Mouse (Mus musculus) frontal cortex, postnatal 10 days (tissue): ENCODE measurements around the gene Sun1.
A peak's percentile ranks its signal among the peaks of the same experiment; 100 is the strongest.

Source experiments
- DNase-seq, 2 experiments: peaks; one replicate each; pipeline ENCODE4 v3.0.0; 2022; ENCODE audit warnings: low spot score in 2 of 2, mixed read lengths in 1 of 2

The Sun1 gene

DNA sequence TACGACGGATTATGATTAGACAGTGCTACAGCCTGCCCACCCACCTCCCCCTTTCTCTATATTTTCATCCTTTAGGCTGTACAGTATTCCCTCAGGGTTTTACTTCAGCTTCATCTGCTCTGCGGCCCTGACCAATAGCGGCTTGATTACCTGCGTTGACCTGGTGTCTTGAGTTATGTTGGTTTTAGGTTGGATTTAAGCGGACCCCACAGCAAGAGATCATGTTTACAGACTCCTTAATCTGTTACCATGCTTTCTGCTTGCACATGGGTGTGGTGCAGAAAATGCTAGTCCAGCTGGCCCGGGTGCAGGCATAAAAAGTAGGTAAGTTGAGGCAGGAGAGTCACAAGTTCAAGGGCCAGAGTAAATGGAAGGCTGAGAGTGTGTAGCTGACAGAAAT is 50.8 kb downstream of the Sun1 start:
- no peak for DNase-seq

DNA sequence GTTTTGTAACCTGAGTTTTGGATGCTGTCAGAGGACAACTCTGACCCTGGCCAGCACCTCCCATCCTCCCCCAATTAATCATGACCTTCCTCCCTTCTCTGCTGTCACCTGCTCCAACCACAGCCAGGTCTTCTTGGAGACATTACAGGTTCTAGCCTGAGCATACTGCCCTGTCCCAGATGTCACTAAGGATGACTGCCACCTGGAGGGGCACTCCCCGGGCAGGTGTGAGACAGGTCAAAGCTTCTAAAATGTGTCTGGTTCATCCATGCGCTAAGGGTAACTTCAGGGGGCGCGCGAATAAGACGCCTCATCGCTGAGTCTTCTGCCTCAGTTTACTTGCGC is 51.3 kb downstream of the Sun1 start:
- DNase-seq: no peak

DNA sequence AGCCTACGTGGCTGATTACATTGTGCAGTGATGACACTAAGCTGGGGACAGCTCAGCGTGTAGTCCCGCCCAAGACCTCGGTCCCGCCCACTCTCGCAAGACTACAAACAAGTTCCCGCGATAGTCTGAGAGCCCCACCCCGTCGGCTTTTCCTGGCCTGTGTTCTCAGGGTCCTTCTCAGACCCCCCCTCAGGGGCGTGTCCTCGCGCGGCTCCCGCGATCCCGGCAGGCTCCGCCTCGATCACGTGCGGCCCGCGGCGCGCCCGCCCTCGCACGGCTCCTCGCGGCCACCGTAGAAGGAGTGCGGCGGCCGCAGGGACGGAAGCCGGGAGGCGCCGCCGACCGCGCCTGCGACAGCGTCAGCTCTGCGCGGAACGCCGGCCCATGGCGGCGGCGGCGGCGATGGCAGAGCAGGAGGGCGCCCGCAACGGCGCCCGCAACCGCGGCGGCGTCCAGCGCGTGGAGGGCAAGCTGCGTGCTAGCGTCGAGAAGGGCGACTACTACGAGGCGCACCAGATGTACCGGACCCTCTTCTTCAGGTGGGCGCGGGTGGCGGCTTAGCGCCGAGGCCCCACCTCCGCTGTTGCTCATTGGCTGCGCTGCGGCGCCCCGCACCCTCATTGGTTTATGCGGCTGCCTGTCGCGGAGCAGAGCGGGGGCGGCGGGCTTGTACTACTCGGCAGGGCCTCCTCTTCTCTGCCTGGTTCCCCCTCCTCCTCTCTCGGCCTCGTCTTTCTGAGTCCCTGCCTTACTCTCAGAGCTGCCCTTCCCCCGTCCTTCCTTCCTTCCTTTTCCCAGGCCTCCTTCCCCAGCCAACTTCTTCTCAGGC is 51.9 kb downstream of the Sun1 start, which contains the start of gene Get4:
Get4 (plus strand) TSS at position 244 of the 829 bp plus-strand sequence.
- DNase-seq: peak; percentile 100

DNA sequence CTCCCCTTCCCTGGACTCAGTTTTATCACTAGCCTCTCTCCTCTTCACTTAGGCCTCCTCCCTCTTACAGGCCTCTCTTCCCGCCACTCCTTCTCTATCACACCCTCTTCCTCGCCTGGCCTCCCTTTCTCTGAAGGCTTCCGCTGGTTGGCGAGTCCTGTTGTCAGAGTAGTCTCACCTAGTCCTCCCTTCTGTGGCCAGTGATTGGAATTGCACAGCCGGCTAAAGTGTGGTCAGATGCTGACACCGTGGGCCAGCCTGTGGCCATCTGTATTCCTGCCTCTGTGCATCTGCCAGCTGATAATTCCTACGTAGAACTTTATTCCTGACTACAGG is 52.4 kb downstream of the Sun1 start:
- DNase-seq: no peak

DNA sequence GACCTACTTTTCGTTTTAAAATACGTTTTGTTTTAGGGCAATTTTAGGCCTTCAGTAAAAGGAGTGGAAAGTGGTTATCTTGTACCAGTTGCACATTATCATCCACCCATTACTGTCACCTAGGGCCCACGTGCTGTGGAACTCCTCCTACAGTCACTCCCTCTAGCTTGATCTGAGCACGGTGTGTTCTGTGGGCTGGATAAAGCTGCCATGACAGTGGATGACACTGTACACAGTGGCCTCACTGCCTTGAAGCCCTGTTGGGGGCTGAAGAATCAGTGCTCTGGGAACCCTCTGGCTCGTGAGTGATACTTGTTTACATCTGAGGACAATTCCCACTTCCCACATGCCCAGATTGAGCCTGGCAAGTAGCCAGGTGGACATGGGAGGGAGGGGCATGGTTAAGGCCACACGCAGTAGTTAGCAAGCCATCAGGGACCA is 52.9 kb downstream of the Sun1 start:
- no peak for DNase-seq

DNA sequence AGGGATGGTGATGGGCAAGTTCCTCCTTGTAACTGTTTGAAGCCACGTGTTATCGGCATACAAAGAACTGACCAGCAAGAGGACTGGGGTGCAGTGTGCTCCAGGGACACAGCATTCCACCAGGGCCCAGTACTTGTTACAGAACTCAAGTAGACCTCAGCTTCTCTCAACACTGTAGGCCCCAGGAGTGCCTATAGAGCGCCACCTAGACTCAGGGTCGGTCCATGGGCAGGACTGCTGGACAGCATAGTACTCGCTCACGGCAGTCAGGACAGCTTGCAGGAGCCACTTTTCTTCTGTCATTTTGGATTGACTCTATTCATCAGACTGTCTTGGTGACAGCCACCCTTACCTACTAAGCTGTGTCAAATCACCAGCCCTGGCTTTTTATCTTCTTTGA is 54.5 kb downstream of the Sun1 start:
- DNase-seq: no peak

DNA sequence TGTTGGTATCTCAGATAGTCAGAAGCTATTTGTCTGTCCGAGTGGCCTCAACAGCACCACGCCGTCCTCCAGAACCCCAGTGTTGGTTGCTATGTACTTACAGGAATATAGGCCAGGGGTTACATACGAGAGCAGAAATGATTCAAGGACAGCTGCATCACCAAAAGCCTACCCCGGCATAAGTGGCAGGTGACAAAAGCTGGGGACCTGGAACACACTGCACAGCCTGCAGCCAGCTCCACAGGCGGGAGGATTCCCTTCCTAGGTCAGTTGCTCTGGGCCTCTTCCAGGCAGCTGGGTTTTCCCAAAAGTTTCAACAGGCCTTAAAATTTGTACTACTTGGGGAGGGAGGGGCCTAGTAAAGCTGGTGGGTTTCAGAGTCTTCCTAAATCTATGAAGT is 55.3 kb downstream of the Sun1 start:
- no peak for DNase-seq

DNA sequence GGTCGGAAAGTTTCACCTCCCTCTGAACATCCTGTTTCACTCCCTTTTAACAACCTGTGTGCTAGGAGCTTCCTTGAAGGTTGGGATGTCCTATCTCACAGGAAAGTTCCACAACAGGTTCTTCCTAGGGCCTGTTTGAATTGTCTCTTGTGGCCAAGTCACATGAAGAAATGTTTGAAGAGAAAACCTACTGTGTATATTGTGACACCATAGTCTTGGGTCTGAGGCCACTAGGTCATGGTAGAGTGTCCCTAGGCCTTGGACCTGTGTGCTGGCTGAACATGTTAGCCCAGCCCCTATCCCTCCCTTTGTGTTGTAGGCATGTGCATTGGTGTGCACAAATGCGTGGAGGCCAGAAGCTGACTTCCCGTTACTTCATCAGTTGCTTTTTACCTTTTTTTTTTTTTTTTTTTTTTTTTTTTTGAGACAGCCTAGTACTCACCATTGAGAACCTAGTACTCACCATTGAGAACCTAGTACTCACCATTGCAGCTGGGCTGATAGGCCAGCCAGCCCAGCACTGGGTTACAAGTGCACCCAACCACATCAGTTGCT is 55.9 kb downstream of the Sun1 start:
- DNase-seq: no peak

DNA sequence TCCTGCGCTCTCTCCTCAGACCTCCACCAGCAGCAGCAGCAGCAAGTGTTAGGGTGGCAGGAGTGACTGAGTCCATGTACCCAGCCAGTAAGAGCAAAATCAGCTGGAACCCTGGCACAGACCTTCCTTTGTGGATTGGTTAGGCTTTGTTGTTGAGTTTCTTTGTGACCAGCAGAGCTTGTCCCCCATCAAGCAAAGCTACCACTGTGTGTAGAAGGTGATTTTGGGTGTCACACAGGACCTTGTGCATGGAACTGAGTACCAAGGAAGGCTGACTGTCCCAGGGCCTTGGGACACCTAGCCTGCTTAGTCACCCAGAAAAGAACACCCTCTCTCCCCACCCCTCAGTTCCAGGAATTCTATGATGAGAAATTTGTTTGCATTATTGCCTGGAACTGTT is 56.8 kb downstream of the Sun1 start:
- no peak for DNase-seq

DNA sequence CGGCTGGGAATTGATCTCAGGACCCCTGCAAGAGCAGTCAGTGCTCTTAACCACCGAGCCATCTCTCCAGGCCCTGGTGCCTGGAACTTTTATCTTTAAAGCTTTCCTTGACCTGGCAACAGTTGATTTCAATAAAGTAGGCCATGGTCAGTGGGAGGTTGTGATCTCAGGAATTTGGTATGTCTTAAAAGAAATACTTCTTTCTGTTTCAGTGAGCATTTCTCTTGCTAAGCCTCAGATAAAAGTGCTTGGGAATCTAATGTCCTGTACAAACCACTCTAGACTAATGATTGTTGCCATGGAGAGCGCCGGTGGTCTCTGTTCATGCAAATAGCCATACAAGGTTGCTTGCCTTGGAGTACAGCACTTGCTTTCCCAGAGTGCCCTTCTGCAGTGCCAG is 57.4 kb downstream of the Sun1 start:
- DNase-seq: no peak

DNA sequence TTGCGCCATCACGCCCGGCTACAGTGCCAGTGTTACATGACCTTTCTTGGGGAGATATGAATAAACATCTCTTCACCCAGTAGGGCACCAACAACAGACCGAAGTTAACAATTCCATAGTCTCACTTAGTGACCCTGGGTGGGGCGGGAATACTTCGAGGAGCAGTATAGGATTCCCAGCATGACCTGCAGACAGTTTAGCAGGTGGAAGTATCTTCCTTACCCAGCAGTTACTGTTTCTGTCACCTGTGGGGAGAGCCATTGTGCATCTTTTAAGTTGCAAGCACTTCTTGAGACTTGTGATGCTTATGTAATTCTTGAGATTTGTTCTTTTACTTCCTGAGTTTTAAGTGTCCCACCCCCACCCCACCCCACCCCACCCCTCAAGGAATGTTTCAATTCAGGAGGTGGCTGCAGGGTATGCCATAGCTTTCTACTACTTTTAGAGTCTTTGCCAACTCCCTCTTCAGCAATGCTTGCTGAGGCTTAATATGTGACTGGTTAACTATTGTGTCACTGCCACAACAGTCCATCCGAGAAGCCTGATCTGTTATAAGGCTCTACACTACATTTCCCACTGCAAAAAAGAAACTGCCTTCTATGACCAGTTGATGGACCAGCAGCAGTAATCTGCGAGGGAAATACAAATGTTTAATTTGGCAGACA is 58.1 kb downstream of the Sun1 start:
- no peak for DNase-seq

DNA sequence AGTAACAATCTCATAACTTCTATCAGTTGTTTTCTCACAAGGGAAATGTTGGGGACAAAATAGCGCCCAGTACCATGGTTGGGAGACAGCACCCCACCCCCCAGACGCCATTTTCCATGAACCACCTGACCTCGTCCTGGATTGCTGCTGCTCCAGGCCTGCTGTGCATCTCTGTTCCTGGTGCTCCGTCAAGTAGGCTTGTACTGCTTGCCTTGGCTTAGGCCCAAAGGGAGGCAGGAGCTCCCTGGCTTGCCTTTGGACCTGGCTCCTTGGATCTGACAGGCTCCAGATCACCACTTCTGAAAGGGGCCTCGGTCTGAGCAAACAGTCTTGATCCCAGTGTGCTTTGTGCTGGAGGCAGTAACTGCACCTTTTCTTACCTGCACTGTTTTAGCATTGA is 59.4 kb downstream of the Sun1 start:
- DNase-seq: no peak

DNA sequence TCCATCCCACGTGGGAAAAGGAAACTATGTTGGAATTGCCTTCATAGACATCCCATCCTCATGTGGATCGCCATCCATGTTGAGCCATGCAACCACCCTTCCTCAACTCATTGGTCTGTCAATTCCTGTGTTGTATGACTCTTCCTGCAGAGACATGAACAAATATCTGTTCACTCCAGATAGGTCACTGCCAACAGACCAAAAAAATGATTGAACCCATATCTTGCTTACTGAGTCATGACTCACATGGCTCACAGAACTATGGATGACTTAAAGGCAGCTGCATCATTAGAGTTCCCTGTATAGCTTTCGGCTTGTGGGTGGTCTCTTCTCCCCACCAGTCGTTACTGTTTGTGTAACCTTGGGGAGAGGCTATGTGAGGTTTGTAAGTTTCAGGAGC is 61.0 kb downstream of the Sun1 start:
- no peak for DNase-seq

DNA sequence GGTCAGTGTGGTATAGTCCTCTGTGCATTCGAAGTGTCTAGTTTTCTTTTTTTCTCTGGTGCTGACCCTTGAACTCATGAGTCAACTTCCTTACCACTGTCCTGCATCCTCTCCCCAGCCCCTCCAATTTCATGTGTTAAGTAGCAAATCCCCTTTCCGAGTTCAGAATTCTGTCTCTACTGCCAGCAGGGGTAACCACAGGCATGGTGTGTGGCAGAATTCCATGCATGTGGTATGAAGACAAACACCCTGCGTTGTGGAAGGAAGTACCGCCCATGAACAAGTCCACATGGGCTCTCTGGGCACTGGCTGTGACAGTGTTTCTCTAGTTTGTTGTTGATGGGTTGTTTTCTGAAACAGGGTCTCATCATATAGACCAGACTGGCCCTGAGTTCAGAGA is 67.2 kb downstream of the Sun1 start:
- DNase-seq: no peak

DNA sequence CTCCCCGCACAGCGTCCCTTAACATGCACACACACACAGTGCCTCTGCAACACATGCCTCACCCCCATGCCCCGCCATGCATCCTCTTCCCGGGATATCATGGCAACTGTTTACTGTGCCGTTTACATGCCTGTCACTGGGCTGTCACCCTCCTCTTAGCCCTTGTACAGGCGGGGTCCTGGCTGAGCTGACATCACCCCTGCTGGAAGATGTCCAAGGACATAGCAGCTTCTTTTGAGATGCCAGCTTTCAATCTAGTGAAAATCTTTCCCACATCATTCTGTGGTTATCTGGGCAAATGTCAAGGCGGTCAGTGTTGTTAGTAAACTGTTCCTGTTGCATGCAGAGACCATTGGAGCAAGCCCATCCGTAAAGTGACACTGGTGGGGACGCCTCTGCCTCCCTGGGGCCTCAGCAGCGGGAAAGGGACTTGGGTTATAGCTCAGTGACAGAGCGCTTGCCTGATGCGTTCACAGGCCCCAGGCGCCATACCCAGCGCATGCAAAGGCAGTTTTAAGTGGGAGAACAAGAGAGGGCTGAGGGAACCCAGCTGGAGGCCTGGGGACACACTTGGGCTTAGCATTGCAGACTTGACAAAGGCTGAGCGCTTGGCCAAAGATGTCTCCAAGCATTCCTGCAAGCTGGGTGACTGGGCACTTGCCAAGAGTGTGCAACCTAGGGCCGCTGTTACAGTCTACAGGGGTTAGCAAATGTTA is 70.5 kb downstream of the Sun1 start:
- no peak for DNase-seq

DNA sequence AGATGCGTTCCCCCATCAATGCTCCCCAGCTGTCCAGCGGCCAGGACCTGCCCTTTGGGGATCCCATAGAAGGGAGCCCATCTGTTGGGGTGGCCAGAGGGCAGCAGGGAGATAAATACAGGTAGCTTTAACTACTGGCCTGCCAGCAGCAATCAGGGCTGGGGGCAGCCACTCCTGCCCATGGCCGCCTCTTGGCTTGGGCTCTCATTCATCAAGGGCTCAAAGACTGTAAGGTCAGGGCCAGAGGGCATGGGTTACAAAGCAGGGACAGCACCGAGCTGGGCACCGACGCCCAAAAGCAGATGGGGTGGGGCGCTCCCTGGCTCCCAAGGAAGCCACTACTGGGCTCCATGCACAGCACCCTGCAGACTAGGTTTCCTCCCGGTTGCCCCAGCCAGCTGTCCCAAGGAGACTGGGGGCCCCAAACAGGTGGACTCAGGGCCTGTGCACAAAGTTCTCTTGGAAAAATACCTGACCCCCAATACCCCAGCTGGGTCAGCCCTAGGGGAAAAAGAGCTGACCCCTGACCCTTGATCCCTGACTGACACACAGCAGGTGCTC is 71.6 kb downstream of the Sun1 start:
- no peak for DNase-seq

DNA sequence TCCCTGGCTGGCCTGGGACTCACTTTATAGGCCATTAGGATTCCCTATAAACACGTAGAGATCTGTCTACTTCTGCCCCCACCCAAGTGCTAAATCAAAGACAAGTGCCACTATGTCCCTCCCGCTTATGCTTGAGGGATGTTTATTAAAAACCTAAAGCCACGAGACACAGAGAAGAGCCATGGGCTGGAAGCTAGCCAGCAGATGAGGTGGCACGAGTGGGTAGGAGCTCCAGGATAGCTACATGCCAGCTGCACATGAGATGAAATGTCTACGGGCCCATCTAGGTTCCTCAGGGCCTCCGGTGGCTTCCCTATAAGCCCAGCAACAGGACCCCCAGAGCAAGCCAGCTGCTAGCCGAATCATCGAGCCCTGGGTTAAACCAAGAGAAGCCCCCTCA is 76.8 kb downstream of the Sun1 start:
- no peak for DNase-seq

DNA sequence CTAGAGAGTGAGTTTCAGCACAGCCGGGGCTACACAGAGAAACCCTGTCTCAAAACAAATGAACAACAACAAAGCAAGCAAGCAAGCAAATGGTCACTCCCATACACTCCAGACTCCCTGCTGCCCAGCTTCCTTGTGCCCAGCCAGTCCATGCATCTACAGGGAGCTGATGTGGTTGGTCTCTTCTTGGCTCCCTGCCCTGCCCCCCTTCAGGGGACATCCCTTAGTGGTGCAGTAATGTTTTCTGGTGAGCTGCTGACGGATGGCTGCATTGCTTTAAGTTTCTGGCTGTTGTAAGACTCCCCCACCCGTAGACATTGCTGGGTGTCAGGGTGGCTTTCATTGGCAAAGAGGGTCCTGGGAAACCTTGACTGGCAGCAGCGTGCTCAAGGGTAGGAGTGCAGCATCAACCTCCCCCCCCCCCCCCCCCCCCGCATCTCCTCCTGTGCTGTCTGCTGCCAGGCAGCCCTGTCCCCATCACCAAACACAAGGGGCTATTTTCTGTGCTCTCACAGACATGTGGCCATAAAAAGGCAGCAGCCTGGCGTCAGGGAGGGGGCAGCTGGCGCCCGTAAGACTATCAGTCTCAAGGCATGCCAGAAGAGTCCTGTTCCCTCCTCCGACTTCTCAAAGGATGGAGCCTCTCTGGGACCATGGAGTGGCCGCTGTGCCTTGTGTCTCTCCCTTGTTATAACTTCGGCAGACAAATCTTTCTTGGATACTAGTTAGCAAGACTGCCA is 81.1 kb downstream of the Sun1 start:
- DNase-seq: no peak

DNA sequence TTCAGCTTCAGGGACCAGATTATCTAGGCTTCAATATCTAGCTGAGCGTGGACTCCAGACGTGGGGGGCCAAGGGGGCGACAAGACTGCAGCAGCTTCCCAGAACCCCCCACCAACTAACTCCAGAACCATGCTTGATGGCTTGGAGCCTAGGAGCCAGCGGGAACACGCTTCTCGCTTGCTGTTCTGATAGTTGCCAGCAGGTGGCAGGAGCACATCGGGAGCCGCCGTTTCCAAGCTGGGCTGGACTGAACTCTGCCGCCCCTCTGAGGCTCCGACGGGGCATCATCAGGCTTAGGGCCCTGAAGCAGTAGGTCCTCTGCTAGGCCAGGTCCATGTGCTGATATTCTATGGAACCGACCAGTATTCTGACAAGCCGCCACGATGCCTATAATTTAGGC is 81.8 kb downstream of the Sun1 start:
- DNase-seq: peak in 1 of 2 experiments; percentile 80

DNA sequence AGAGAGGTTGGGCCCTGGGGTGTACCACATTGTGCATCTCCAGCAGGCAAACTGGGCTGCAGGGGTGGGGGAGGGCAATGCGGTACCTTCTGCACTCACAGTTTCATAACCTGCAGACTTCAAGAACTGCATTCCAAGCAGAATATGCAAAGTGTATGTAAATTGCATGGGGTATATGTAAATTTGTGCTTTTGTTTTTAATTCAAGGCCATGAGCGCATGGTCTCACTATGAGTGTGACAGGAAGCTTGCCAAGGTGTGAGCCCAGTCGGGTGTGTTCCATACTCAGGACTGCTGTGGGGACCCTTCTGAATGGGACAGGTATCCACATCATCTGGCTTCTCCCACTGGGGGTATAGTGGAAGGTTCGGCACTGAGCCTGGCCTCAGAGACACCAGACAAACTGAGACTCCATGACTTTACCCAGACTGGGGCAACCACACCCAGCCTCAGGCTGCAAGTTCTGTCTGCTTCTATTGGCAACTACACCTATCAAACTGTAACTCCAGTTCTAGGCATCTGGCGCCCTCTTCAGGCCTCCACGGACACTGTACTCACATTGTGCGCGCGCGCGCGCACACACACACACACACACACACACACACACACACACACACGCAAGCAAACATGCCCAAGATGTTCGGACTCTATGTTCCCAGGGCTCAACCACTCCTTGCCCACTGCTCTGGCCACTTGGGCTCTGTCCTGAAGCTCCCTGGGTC is 83.2 kb downstream of the Sun1 start:
- no peak for DNase-seq
